Mouse (Mus musculus) layer of hippocampus, adult 9-11 months (tissue): ENCODE measurements around the gene 2700081O15Rik.
"Not testable (repeated sequence)": the region's sequence is repeated elsewhere in the genome, so short reads cannot be mapped to it uniquely, and the experiment has no call there.

ENCODE experiments used
- DNase-seq: peaks from one replicate; pipeline ENCODE4 v3.0.0; 2022

Gene 2700081O15Rik

GRCm38 (mm10) chr19:7416834-7417735 is at the start of gene 2700081O15Rik:
TSS of gene 2700081O15Rik (plus strand) at chr19:7417625.
- peak; percentile 65 for DNase-seq

GRCm38 (mm10) chr19:7369469-7369868 is 48.0 kb upstream of the 2700081O15Rik start:
- not testable (repeated sequence) for DNase-seq

GRCm38 (mm10) chr19:7374491-7374890 is 42.9 kb upstream of the 2700081O15Rik start:
- DNase-seq, result no peak

- DNase-seq, result no peak
These were observed 39.8 kb upstream of the 2700081O15Rik start for GRCm38 (mm10) chr19:7377639-7378038.

GRCm38 (mm10) chr19:7381906-7382247 is 35.5 kb upstream of the 2700081O15Rik start:
- DNase-seq, result peak; percentile 13

- peak; percentile 19 for DNase-seq
These were observed 35.0 kb upstream of the 2700081O15Rik start for GRCm38 (mm10) chr19:7382248-7382902.

GRCm38 (mm10) chr19:7382903-7383865 is 34.2 kb upstream of the 2700081O15Rik start, which contains the start of gene Spindoc:
TSS of gene Spindoc (minus strand) at chr19:7382994.
- DNase-seq, result peak; percentile 97

GRCm38 (mm10) chr19:7386042-7386441 is 31.4 kb upstream of the 2700081O15Rik start:
- no peak for DNase-seq

GRCm38 (mm10) chr19:7388488-7388887 is 28.9 kb upstream of the 2700081O15Rik start:
- no peak for DNase-seq

GRCm38 (mm10) chr19:7396867-7397826 is 20.3 kb upstream of the 2700081O15Rik start:
- DNase-seq, result not testable (repeated sequence)

GRCm38 (mm10) chr19:7398898-7399297 is 18.5 kb upstream of the 2700081O15Rik start:
- not testable (repeated sequence) for DNase-seq

GRCm38 (mm10) chr19:7400635-7401034 is 16.8 kb upstream of the 2700081O15Rik start:
- no peak for DNase-seq

- no peak for DNase-seq
These were observed 12.7 kb upstream of the 2700081O15Rik start for GRCm38 (mm10) chr19:7404623-7405229.

GRCm38 (mm10) chr19:7412361-7412760 is 5.1 kb upstream of the 2700081O15Rik start:
- no peak for DNase-seq

- no peak for DNase-seq
These were observed 1.2 kb upstream of the 2700081O15Rik start for GRCm38 (mm10) chr19:7415916-7416833.

- peak; percentile 55 for DNase-seq
These were observed 755 bp downstream of the 2700081O15Rik start for GRCm38 (mm10) chr19:7417911-7418849.

- DNase-seq, result no peak
These were observed 1.7 kb downstream of the 2700081O15Rik start for GRCm38 (mm10) chr19:7419134-7419533.

GRCm38 (mm10) chr19:7420108-7420507 is 2.7 kb downstream of the 2700081O15Rik start:
- no peak for DNase-seq
